Mouse (Mus musculus) stomach, embryonic 14.5 days (tissue): ENCODE data around the gene 4931429L15Rik. TPM values are rescaled to one million over a fixed set of nuclear protein-coding genes. Genes with fewer than 3 reads are reported as not detected.
"Not testable (repeated sequence)": the region's sequence is repeated elsewhere in the genome, so short reads cannot be mapped to it uniquely, and the experiment has no call there.

Source experiments
- ATAC-seq: fragments of 200-750 bp; cut with Nextera tagmentation; 2 replicates; pipeline ENCODE4 v1.8.0; 2017; ENCODE audit warnings: low read depth, moderate TSS enrichment; ENCODE audit not compliant: insufficient number of reproducible peaks, insufficient read depth, low FRiP score
- H3K27ac ChIP-seq: fragments of 300-500 bp; sonication (generic); 2 replicates; pipeline ENCODE4 v1.5.1; 2014; ENCODE audit warnings: mild to moderate bottlenecking, low read length, moderate library complexity, mixed read lengths
- H3K27me3 ChIP-seq: fragments of 300-500 bp; sonication (generic); 2 replicates; pipeline ENCODE4 v1.6.1; 2014; ENCODE audit warnings: low read length, control low read depth, mixed read lengths; ENCODE audit not compliant: control insufficient read depth, insufficient read depth
- H3K36me3 ChIP-seq: fragments of 300-500 bp; sonication (generic); 2 replicates; pipeline ENCODE4 v1.6.1; 2014; ENCODE audit warnings: mild to moderate bottlenecking, control low read depth, low read length, moderate library complexity, mixed read lengths; ENCODE audit not compliant: control insufficient read depth, insufficient read depth
- H3K4me1 ChIP-seq: fragments of 300-500 bp; sonication (generic); 2 replicates; pipeline ENCODE4 v1.6.1; 2014; ENCODE audit warnings: low read length, control low read depth, mixed read lengths; ENCODE audit not compliant: control insufficient read depth, insufficient read depth
- H3K4me2 ChIP-seq: fragments of 300-500 bp; sonication (generic); replicated peaks from 2 replicates; pipeline ENCODE4 v1.6.1; 2014; ENCODE audit warnings: low read depth, low read length, control low read depth
- H3K4me3 ChIP-seq: fragments of 300-500 bp; sonication (generic); 2 replicates; pipeline ENCODE4 v1.5.1; 2014; ENCODE audit warnings: low read depth, low read length, control low read depth
- H3K9ac ChIP-seq: fragments of 300-500 bp; sonication (generic); replicated peaks from 2 replicates; pipeline ENCODE4 v1.6.1; 2014; ENCODE audit warnings: low read depth, mild to moderate bottlenecking, control low read depth, low read length, moderate library complexity, mixed read lengths
- H3K9me3 ChIP-seq: fragments of 300-500 bp; sonication (generic); 2 replicates; pipeline ENCODE4 v1.6.1; 2016; ENCODE audit warnings: low read depth, low read length, control low read depth; ENCODE audit not compliant: control insufficient read depth
- WGBS: fragments of 180-500 bp; shearing (Covaris S2); extraction: QIAGEN DNeasy Blood & Tissue Kit; methylation state at CpG from one replicate; pipeline ENCODE4 v1.1.7; 2014; 5-methylcytosine and 5-hydroxymethylcytosine counted together
- polyA plus RNA-seq: library from polyadenylated mRNA; unstranded; fragments of >200 nt; fragmentation: Nextera tagmentation; extraction: Ambion mirVana; gene quantifications from 2 replicates; pipeline ENCODE4 v1.2.1, GENCODE M21; 2014

4931429L15Rik gene
- not detected in 2 replicates for polyA plus RNA-seq

DNA sequence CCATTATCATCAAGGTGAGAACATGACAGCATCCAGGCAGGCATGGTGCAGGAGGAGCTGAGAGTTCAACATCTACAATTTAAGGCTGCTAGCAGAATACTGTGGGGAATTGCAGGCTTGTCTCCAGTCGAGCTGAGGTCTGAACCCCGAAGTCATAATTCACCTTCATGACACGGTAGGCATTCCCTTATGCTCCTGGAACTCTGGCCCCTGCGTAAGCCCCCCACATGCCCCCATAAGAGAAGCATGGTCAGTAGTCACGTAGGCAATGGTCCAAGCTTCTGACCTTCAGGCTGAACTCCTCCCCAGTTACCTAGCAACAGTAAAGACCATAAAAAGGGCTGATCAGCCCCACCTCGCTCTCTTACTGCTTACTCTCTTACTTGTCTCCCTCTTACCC is at the start of gene 4931429L15Rik:
4931429L15Rik (minus strand) TSS at position 101 of the 400 bp plus-strand sequence.
- not testable (repeated sequence) for H3K4me3 ChIP-seq, H3K36me3 ChIP-seq, H3K27ac ChIP-seq, H3K4me1 ChIP-seq, H3K9ac ChIP-seq, ATAC-seq, H3K4me2 ChIP-seq, H3K27me3 ChIP-seq, H3K9me3 ChIP-seq
- WGBS, result 84% methylated on average over 6 of the region's 6 CpGs

DNA sequence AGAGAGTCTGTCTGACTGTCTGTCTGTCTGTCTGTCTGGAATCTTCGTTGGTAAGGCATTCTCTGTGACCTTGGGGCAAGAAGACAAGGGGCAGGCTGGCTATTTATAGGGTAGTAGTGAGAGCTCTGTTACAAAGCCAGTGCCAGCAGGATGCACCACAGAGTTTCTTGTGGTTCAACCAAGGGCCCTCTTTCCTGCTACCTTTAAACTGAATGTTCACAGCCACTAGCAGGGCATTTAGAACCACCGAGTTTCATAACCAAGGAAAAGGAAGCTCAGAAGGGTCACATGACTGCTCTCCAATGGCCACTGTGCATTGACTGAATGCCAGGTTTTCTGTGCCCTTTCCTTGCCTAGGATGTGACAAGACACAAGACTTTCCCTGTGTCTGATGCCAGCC is 42.7 kb upstream of the 4931429L15Rik start:
- 41% methylated on average over 2 of the region's 2 CpGs for WGBS

GRCm38 (mm10) chr9:46361461-46362111 is 41.8 kb upstream of the 4931429L15Rik start:
- Histone ChIP-seq H3K4me3 (no peak overlapping the region), H3K9ac (no peak overlapping the region), H3K27me3 (no peaks in the 10 kb centered on the region), H3K9me3 (no peaks in the 10 kb centered on the region), H3K27ac (no peak overlapping the region), H3K4me2 (no peak overlapping the region), H3K4me1 (no peaks in the 10 kb centered on the region), H3K36me3 (no peaks in the 10 kb centered on the region)
- ATAC-seq, result no peak
- 71% methylated on average over 11 of the region's 11 CpGs for WGBS

More for the DNA sequence above, 42.7 kb upstream of the 4931429L15Rik start:
- Histone ChIP-seq H3K27me3 (no peaks in the 10 kb centered on the region), H3K4me1 (no peaks in the 10 kb centered on the region), H3K4me3 (no peak overlapping the region), H3K9me3 (no peaks in the 10 kb centered on the region), H3K4me2 (no peak overlapping the region), H3K9ac (no peak overlapping the region), H3K27ac (no peak overlapping the region), H3K36me3 (no peaks in the 10 kb centered on the region)
- ATAC-seq, result no peak

GRCm38 (mm10) chr9:46353992-46354391 is 34.2 kb upstream of the 4931429L15Rik start:
- WGBS, result 4% methylated on average over 3 of the region's 3 CpGs
- H3K36me3 ChIP-seq, result no peaks in the 10 kb centered on the region
- H3K9ac ChIP-seq, result no peak overlapping the region
- H3K27ac ChIP-seq, result no peak overlapping the region
- no peak overlapping the region for H3K4me3 ChIP-seq
- peaks cover 7% of the 10 kb centered on the region; the same call in 1 of the 2 replicates for H3K27me3 ChIP-seq
- ATAC-seq, result no peak
- no peak overlapping the region for H3K4me2 ChIP-seq
- no peaks in the 10 kb centered on the region for H3K9me3 ChIP-seq
- 0 out of 2 replicates have a peak, but pooled peaks cover 3% of the 10 kb centered on the region for H3K4me1 ChIP-seq

- no peak overlapping the region for H3K4me3 ChIP-seq
- WGBS, result 12% methylated on average over 5 of the region's 5 CpGs
- H3K36me3 ChIP-seq, result no peaks in the 10 kb centered on the region
- H3K27me3 ChIP-seq, result peaks cover 7% of the 10 kb centered on the region; the same call in 1 of the 2 replicates
- H3K4me1 ChIP-seq, result 0 out of 2 replicates have a peak, but pooled peaks cover 3% of the 10 kb centered on the region
- no peak overlapping the region for H3K9ac ChIP-seq
- H3K9me3 ChIP-seq, result no peaks in the 10 kb centered on the region
- ATAC-seq, result no peak
- no peak overlapping the region for H3K27ac ChIP-seq
- H3K4me2 ChIP-seq, result no peak overlapping the region
Measured at GRCm38 (mm10) chr9:46353330-46353724, 33.5 kb upstream of the 4931429L15Rik start.

GRCm38 (mm10) chr9:46352651-46353329 is 33.0 kb upstream of the 4931429L15Rik start:
- no peaks in the 10 kb centered on the region for H3K36me3 ChIP-seq
- 32% methylated on average over 12 of the region's 12 CpGs for WGBS
- no peak overlapping the region for H3K27ac ChIP-seq
- no peak overlapping the region for H3K9ac ChIP-seq
- 0 out of 2 replicates have a peak, but pooled peaks cover 3% of the 10 kb centered on the region for H3K4me1 ChIP-seq
- H3K27me3 ChIP-seq, result peaks cover 7% of the 10 kb centered on the region; the same call in 1 of the 2 replicates
- peak overlapping the region; percentile 16; the same call in 1 of the 2 replicates for H3K4me2 ChIP-seq
- H3K9me3 ChIP-seq, result no peaks in the 10 kb centered on the region
- ATAC-seq, result no peak
- no peak overlapping the region for H3K4me3 ChIP-seq

DNA sequence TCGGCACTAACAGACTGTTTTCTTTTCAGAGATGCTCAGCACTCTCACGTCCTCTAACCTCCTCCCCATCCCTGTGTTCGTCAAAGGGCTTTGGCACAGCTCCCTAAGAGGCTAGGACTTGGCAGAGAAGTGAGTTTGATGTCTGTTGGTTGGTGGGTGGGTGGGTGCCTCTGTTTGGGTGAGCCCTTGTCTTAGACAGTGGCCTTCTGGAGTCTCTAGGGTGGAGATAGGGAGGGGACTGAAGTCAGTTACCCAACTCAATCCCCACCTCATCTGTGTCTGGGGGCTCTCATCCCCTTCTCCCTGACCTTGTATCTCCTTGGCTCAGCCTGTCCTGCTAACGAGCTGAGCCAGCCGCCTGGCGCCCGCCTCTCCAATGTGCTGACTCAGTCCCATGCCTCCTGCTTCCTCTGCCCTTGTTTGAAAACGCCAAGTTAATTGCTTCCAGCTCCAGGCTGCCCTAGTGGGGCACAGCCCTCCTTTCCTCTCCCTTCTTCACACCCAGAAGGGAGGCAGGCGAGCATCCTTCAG is 30.7 kb upstream of the 4931429L15Rik start:
- peaks cover 7% of the 10 kb centered on the region; the same call in 1 of the 2 replicates for H3K27me3 ChIP-seq
- H3K36me3 ChIP-seq, result no peaks in the 10 kb centered on the region
- H3K9me3 ChIP-seq, result no peaks in the 10 kb centered on the region
- H3K4me1 ChIP-seq, result 0 out of 2 replicates have a peak, but pooled peaks cover 3% of the 10 kb centered on the region
- H3K27ac ChIP-seq, result no peak overlapping the region
- 37% methylated on average over 9 of the region's 9 CpGs for WGBS
- no peak overlapping the region for H3K4me3 ChIP-seq
- no peak overlapping the region for H3K4me2 ChIP-seq
- no peak overlapping the region for H3K9ac ChIP-seq
- no peak for ATAC-seq

- no peaks in the 10 kb centered on the region for H3K27me3 ChIP-seq
- WGBS, result 83% methylated on average over 4 of the region's 4 CpGs
- H3K27ac ChIP-seq, result no peak overlapping the region
- H3K4me1 ChIP-seq, result no peaks in the 10 kb centered on the region
- ATAC-seq, result no peak
- no peaks in the 10 kb centered on the region for H3K9me3 ChIP-seq
- no peak overlapping the region for H3K4me3 ChIP-seq
- H3K9ac ChIP-seq, result no peak overlapping the region
- no peak overlapping the region for H3K4me2 ChIP-seq
- no peaks in the 10 kb centered on the region for H3K36me3 ChIP-seq
Measured at GRCm38 (mm10) chr9:46345887-46346665, 26.3 kb upstream of the 4931429L15Rik start.
